Mouse (Mus musculus): ENCODE measurements around the gene Acly. TPM values are rescaled to one million over a fixed set of nuclear protein-coding genes. Genes with fewer than 3 reads are reported as not detected.
A peak's percentile ranks its signal among the peaks of the same experiment; 100 is the strongest.

Gene Acly
- polyA plus RNA-seq, 1 experiment = 43.0 TPM

GRCm38 (mm10) chr11:100516291-100516690 is 11.5 kb downstream of the Acly start:
- DNase-seq (ENCODE audit: low read depth, low spot score) = no peak
- WGBS = 72% methylated on average over 9 of the region's 9 CpGs

- DNase-seq (ENCODE audit: low read depth, low spot score) = no peak
- 82% methylated on average over 9 of the region's 9 CpGs for WGBS
Observed at GRCm38 (mm10) chr11:100515789-100516188, 12.0 kb downstream of the Acly start.

DNA sequence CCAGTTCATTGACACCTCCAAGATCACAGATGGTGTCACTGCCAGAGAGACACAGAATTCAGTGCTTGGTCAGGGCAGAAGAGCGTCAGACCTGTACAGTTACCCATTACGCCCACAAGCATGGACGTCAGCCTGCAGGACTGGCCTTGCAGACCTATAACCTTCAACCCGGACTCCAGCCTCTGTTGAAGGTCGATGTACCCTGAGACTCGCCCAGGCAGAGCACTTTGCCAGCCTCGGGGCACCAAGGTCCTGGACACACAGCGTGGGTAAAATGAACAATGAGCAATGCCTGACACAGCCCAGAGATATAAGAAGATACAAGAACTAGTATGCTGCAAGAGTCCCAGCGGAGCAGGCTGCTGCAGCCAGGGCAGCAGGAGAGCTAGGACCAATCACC is 12.7 kb downstream of the Acly start:
- WGBS = 88% methylated on average over 9 of the region's 9 CpGs
- DNase-seq (ENCODE audit: low read depth, low spot score) = no peak

DNA sequence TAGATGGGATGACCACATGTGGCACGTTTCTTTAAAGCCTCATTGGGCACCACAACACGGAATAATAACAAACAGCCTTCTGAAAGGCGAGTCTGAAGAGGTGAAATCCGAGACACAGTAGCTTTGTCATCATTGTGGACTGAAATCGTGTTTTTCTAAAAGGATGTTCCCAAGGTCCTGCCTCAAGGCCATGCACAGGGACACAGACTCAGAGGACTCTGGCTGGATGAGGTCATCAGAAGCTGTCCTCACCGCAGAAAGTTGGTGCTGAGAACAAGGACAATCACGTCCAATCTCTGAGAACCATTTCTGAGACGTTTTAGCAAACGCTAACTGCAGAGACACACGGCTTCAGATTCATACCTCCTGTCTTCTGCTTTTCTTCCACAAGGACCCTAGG is 14.1 kb downstream of the Acly start:
- WGBS = 88% methylated on average over 10 of the region's 10 CpGs
- no peak for DNase-seq (ENCODE audit: low read depth, low spot score)

- DNase-seq (ENCODE audit: low read depth, low spot score) = no peak
- WGBS = 80% methylated on average over 1 of the region's 1 CpGs
Observed at GRCm38 (mm10) chr11:100512384-100512783, 15.4 kb downstream of the Acly start.

DNA sequence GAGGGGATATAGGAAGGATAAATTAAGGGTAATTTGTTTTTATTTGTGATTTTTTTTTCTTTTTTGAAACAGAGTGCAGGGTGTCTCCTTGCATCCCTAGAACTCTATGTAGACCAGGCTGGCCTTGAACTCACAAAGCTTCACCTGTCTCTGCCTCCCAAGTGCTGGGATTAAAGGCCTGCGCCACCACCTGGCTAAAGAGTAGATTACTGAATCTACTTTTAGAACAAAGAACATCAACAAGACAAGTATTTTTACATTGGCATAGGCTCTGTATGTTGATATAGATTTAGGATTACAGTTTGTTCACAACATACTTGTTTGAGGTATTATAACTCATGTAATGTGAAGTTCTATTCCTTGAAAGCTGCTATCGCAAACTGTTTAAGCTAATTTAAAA is 17.2 kb downstream of the Acly start:
- DNase-seq (ENCODE audit: low read depth, low spot score) = no peak
- WGBS = 93% methylated on average over 2 of the region's 2 CpGs

- WGBS = 87% methylated on average over 8 of the region's 8 CpGs
- no peak for DNase-seq (ENCODE audit: low read depth, low spot score)
Observed at GRCm38 (mm10) chr11:100505997-100506396, 21.8 kb downstream of the Acly start.

DNA sequence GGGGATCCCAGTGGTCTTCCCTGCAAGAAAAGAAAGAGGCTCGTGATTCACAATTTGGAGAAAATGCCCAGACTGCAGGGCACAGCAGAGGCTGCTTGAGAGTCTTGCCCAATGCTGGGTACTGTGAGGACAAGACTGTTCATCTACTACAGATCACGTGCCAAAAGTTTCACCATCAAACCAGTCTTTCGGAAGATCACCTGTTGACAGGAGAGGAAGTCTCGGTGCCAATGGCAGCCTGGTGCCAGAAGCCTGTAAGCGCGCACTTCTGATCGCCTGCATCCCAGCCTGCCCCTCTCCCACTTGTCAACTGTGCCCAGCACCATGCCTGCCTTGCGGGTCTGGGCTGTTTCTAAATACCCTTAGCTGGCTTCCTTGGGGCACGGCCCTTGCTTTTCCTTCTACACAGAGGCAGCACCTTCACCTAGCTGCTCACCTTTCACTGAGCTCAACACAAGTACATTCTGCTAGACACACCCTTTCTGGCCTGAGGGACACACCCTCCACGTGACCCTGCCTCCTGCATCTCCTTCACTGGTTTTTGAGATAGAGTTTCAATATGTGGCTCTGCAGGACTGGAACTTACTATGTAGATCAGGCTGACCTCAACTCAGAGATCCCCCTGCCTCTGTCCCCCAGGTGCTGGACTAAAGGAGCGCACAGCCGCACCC is 22.7 kb downstream of the Acly start:
- no peak for DNase-seq (ENCODE audit: low read depth, low spot score)
- 86% methylated on average over 12 of the region's 12 CpGs for WGBS

GRCm38 (mm10) chr11:100501321-100501720 is 26.5 kb downstream of the Acly start:
- WGBS = 51% methylated on average over 6 of the region's 6 CpGs
- DNase-seq (ENCODE audit: low read depth, low spot score) = no peak

DNA sequence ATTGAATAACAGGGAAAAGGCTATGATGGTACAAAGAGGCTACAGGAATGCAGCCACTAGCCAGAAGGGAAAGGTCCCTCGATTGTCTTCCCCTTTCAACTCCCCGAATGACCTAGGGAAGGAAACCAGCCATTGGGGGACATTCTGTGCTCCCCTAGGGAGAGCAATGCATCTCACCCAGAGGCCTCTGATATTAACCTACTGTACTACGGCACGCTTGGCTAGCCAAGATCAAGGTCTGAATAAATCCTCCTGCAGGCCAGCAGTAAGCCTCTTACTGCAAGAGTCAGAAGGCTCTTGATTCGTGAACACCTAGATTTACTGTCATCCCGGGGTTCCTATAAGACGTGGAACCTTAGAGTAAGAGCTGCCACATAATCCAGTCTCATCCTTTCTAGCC is 27.1 kb downstream of the Acly start:
- DNase-seq (ENCODE audit: low read depth, low spot score) = no peak
- WGBS = 88% methylated on average over 7 of the region's 7 CpGs

- WGBS = 86% methylated on average over 3 of the region's 3 CpGs
Observed at GRCm38 (mm10) chr11:100500241-100500640, 27.6 kb downstream of the Acly start.

DNA sequence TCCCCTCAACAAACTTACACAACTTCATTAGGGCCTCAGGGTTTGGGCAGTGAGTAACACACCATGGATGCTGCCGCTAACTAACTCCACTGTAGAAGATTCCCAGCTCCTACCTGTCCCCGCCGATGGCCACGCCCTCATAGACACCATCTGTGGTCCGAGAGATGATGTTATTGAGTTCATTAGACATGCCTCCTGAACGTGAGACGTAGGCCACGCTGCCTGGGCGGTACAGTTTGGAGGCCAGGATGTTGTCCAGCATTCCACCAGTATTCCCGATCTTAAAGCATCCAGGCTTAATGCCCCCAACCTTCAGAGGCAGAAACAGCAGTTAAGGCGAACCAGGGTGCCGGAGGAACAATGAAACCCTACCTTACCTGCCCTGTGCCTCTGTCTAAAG is 34.0 kb downstream of the Acly start:
- 82% methylated on average over 12 of the region's 12 CpGs for WGBS
- DNase-seq (ENCODE audit: low read depth, low spot score) = no peak

More at GRCm38 (mm10) chr11:100500241-100500640, 27.6 kb downstream of the Acly start:
- no peak for DNase-seq (ENCODE audit: low read depth, low spot score)

DNA sequence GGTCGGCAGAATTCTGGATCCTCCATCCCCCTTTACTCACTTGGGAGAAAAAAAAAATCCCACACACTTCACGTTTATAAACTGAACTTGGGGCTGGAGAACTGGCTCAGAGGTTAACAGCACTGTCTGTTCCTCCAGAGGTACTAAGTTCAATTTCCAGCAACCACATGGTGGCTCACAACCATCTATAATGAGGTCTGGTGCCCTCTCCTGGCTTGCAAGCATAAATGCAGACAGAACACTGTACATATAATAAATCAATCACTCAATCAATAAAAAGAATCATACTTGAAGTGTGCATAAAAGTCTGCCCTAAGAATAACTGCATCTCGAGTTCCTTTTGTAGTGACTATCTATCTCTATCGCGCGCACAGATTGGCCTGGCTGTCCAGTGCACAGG is 36.8 kb downstream of the Acly start:
- peak; percentile 24 for DNase-seq (ENCODE audit: low read depth, low spot score)

GRCm38 (mm10) chr11:100485801-100486538 is 41.8 kb downstream of the Acly start:
- no peak for DNase-seq (ENCODE audit: low read depth, low spot score)
- WGBS = 84% methylated on average over 8 of the region's 8 CpGs

More for the DNA sequence above, 36.8 kb downstream of the Acly start:
- WGBS = 75% methylated on average over 6 of the region's 6 CpGs

DNA sequence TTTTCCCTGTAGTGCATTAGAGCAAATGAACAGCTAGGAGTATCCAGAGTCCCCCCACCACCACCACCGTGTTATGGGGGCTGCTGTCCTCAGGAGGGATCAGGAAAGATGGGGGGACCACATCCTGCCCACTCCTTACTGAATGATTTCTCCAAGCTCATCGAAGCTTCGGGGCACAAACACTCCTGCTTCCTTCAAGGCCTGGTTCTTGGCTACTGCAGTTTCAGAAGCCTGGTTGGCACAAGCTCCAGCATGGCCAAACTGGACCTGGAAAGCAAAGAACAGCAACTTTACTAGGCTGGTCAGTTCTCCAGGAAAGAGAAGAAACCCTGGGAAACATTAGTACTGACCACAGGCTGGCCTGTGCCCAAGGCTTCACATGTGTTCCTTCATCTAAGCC is 43.3 kb downstream of the Acly start:
- no peak for DNase-seq (ENCODE audit: low read depth, low spot score)
- WGBS = 92% methylated on average over 3 of the region's 3 CpGs

- no peak for DNase-seq (ENCODE audit: low read depth, low spot score)
- 78% methylated on average over 7 of the region's 7 CpGs for WGBS
Observed at GRCm38 (mm10) chr11:100479152-100479551, 48.6 kb downstream of the Acly start.

- WGBS = 79% methylated on average over 5 of the region's 5 CpGs
- DNase-seq (ENCODE audit: low read depth, low spot score) = no peak
Observed at GRCm38 (mm10) chr11:100476281-100476680, 51.5 kb downstream of the Acly start.

GRCm38 (mm10) chr11:100472935-100473295 is 54.9 kb downstream of the Acly start:
- no peak for DNase-seq (ENCODE audit: low read depth, low spot score)
- WGBS = 31% methylated on average over 5 of the region's 5 CpGs

- DNase-seq (ENCODE audit: low read depth, low spot score) = peak; percentile 56
Observed at GRCm38 (mm10) chr11:100472197-100472934, 55.4 kb downstream of the Acly start, which contains the start of gene Klhl11. Gene Klhl11, minus strand, starts transcription at chr11:100472741.

GRCm38 (mm10) chr11:100471352-100472196 is 56.2 kb downstream of the Acly start:
- WGBS = 6% methylated on average over 30 of the region's 30 CpGs
- DNase-seq (ENCODE audit: low read depth, low spot score) = no peak

More at GRCm38 (mm10) chr11:100472197-100472934, 55.4 kb downstream of the Acly start, which contains the start of gene Klhl11:
- WGBS = under 1% methylated on average over 83 of the region's 83 CpGs
